In genomic region chr5:58556770-58557169, GRCm38 (mm10) we compare ENCODE assay signal across 31 mouse cellular contexts.
"Had no signal": no experiment of that assay in that cellular context is flagged by ENCODE, and none has a peak within 500 bp of the region (broad histone marks: within the 10 kb centered on the region; RNA-seq: fewer than 3 reads in every experiment).

No protein-coding gene starts in this region.

- H3K36me3 ChIP-seq: heart, embryonic 10.5 days; heart, embryonic 12.5 days; heart, embryonic 13.5 days; heart, embryonic 15.5 days; hindbrain, embryonic 10.5 days; hindbrain, embryonic 12.5 days; hindbrain, embryonic 13.5 days; hindbrain, embryonic 15.5 days; intestine, embryonic 15.5 days had no signal

- H3K27me3 ChIP-seq: heart, embryonic 12.5 days; heart, embryonic 13.5 days; heart, embryonic 15.5 days; hindbrain, embryonic 12.5 days; hindbrain, embryonic 13.5 days; hindbrain, embryonic 15.5 days; intestine, embryonic 15.5 days had no signal

- H3K9me3 ChIP-seq: heart, embryonic 10.5 days; heart, embryonic 12.5 days; heart, embryonic 13.5 days; heart, embryonic 15.5 days; hindbrain, embryonic 10.5 days; hindbrain, embryonic 12.5 days; hindbrain, embryonic 13.5 days; hindbrain, embryonic 15.5 days; intestine, embryonic 15.5 days had no signal

- H3K4me2 ChIP-seq: heart, embryonic 11.5 days; heart, embryonic 12.5 days; heart, embryonic 13.5 days; heart, embryonic 15.5 days; hindbrain, embryonic 12.5 days; hindbrain, embryonic 13.5 days; hindbrain, embryonic 14.5 days; hindbrain, embryonic 15.5 days; intestine, embryonic 15.5 days had no signal

- H3K9ac ChIP-seq: heart, embryonic 12.5 days; heart, embryonic 13.5 days; heart, embryonic 15.5 days; hindbrain, embryonic 12.5 days; hindbrain, embryonic 13.5 days; hindbrain, embryonic 14.5 days; hindbrain, embryonic 15.5 days; intestine, embryonic 15.5 days had no signal

- DNase-seq: heart, postnatal 10 days; heart, postnatal 14 days; heart, postnatal 36 days; heart, postnatal 4 days; kidney, adult 18-20 months; kidney, adult 2 months; kidney, adult 8-10 months; kidney, adult 9 months; kidney, postnatal 10 days; kidney, postnatal 25 days; kidney, postnatal 36 days; layer of hippocampus, adult 9-11 months; layer of hippocampus, postnatal 36 days had no signal

- ATAC-seq: hindbrain, embryonic 16.5 days; hindbrain, postnatal 0 days; inflammation-experienced regulatory T-cells, adult 6 months; intestine, embryonic 15.5 days; intestine, embryonic 16.5 days; intestine, postnatal 0 days had no signal

- H3K4me3 ChIP-seq: heart, embryonic 10.5 days; heart, embryonic 12.5 days; heart, embryonic 13.5 days; heart, embryonic 15.5 days; hindbrain, embryonic 10.5 days; hindbrain, embryonic 12.5 days; hindbrain, embryonic 13.5 days; hindbrain, embryonic 15.5 days; intestine, embryonic 15.5 days; layer of hippocampus, adult 2 months; left cerebral cortex, adult 2 months had no signal

- H3K27ac ChIP-seq: heart, embryonic 10.5 days; heart, embryonic 13.5 days; heart, embryonic 15.5 days; hindbrain, embryonic 10.5 days; hindbrain, embryonic 12.5 days; hindbrain, embryonic 13.5 days; hindbrain, embryonic 14.5 days; hindbrain, embryonic 15.5 days; hindbrain, postnatal 0 days; intestine, embryonic 15.5 days; layer of hippocampus, adult 2 months; left cerebral cortex, adult 2 months had no signal

- H3K4me1 ChIP-seq: heart, embryonic 10.5 days; heart, embryonic 12.5 days; heart, embryonic 13.5 days; heart, embryonic 15.5 days; hindbrain, embryonic 10.5 days; hindbrain, embryonic 12.5 days; hindbrain, embryonic 13.5 days; hindbrain, embryonic 15.5 days; intestine, embryonic 15.5 days had no signal
